Mouse (Mus musculus) lung, embryonic 14.5 days (tissue): ENCODE data around the gene Rapsn. TPM values are rescaled to one million over a fixed set of nuclear protein-coding genes. Genes with fewer than 3 reads are reported as not detected.
A peak's percentile ranks its signal among the peaks of the same experiment; 100 is the strongest.

Experiments used
- ATAC-seq: fragments of 200-750 bp; cut with Nextera tagmentation; 2 replicates; pipeline ENCODE4 v1.8.0; 2017; ENCODE audit warnings: mild to moderate bottlenecking, moderate TSS enrichment, moderate library complexity; ENCODE audit not compliant: insufficient read depth
- DNase-seq: peaks from one replicate; pipeline ENCODE4 v3.0.0-alpha.2; 2015
- H3K27ac ChIP-seq: fragments of 300-500 bp; sonication (generic); 2 replicates; pipeline ENCODE4 v1.5.1; 2014; ENCODE audit warnings: low read depth, mild to moderate bottlenecking, moderate library complexity
- H3K27me3 ChIP-seq: fragments of 300-500 bp; sonication (generic); 2 replicates; pipeline ENCODE4 v1.6.1; 2014; ENCODE audit warnings: low read length, control low read depth; ENCODE audit not compliant: insufficient read depth
- H3K36me3 ChIP-seq: fragments of 300-500 bp; sonication (generic); 2 replicates; pipeline ENCODE4 v1.6.1; 2014; ENCODE audit warnings: control low read depth; ENCODE audit not compliant: insufficient read depth
- H3K4me1 ChIP-seq: fragments of 300-500 bp; sonication (generic); 2 replicates; pipeline ENCODE4 v1.6.1; 2014; ENCODE audit warnings: antibody characterized with exemption, control low read depth; ENCODE audit not compliant: insufficient read depth
- H3K4me2 ChIP-seq: fragments of 300-500 bp; sonication (generic); 2 replicates; pipeline ENCODE4 v1.6.1; 2014; ENCODE audit warnings: mild to moderate bottlenecking
- H3K4me3 ChIP-seq: fragments of 300-500 bp; sonication (generic); 2 replicates; pipeline ENCODE4 v1.5.1; 2014; ENCODE audit warnings: low read depth, low read length
- H3K9ac ChIP-seq: fragments of 300-500 bp; sonication (generic); 2 replicates; pipeline ENCODE4 v1.6.1; 2014
- H3K9me3 ChIP-seq: fragments of 300-500 bp; sonication (generic); 2 replicates; pipeline ENCODE4 v1.6.1; 2016; ENCODE audit warnings: low read depth, low read length, control low read depth
- CTCF ChIP-seq: IDR thresholded peaks from 2 replicates; pipeline ENCODE4 v1.5.1; 2016; ENCODE audit warnings: antibody characterized with exemption, low read depth
- WGBS: fragments of 180-500 bp; shearing (Covaris S2); extraction: QIAGEN DNeasy Blood & Tissue Kit; methylation state at CpG from one replicate; pipeline ENCODE4 v1.1.7; 2014; 5-methylcytosine and 5-hydroxymethylcytosine counted together
- polyA plus RNA-seq: library from polyadenylated mRNA; unstranded; fragments of >200 nt; fragmentation: Nextera tagmentation; extraction: Ambion mirVana; gene quantifications from 2 replicates; pipeline ENCODE4 v1.2.1, GENCODE M21; 2014

The Rapsn gene
- polyA plus RNA-seq, 1 experiment from 2014 or later = 1.5 TPM

GRCm38 (mm10) chr2:91062779-91063606, 27.6 kb downstream of the Rapsn start:
- Histone ChIP-seq H3K27ac (no peak overlapping the region), H3K4me3 (no peak overlapping the region), H3K4me1 (no peaks in the 10 kb centered on the region), H3K9ac (no peak overlapping the region), H3K36me3 (peaks cover 87% of the 10 kb centered on the region), H3K27me3 (no peaks in the 10 kb centered on the region), H3K4me2 (no peak overlapping the region), H3K9me3 (no peaks in the 10 kb centered on the region)
- no peak for TF ChIP-seq CTCF
- 88% methylated on average over 16 of the region's 16 CpGs for WGBS
- DNase-seq (no peak), ATAC-seq (no peak)

- Histone ChIP-seq H3K4me2 (no peak overlapping the region), H3K9ac (no peak overlapping the region), H3K27me3 (no peaks in the 10 kb centered on the region), H3K27ac (no peak overlapping the region), H3K36me3 (peaks cover 75% of the 10 kb centered on the region), H3K4me3 (no peak overlapping the region), H3K4me1 (peaks cover 4% of the 10 kb centered on the region; the same call in 1 of the 2 replicates), H3K9me3 (no peaks in the 10 kb centered on the region)
- 83% methylated on average over 6 of the region's 6 CpGs for WGBS
- TF ChIP-seq CTCF = peak; percentile 18; the same call in 1 of the 2 replicates
- ATAC-seq = no peak
- no peak for DNase-seq
Observed at GRCm38 (mm10) chr2:91064211-91064610, 28.8 kb downstream of the Rapsn start.

- TF ChIP-seq CTCF = peak; percentile 76
- no peak overlapping the region for H3K4me3 ChIP-seq
- H3K4me1 ChIP-seq = peaks cover 6% of the 10 kb centered on the region; the same call in 1 of the 2 replicates
- 49% methylated on average over 3 of the region's 3 CpGs for WGBS
- H3K4me2 ChIP-seq = no peak overlapping the region
- H3K36me3 ChIP-seq = peaks cover 62% of the 10 kb centered on the region
- H3K9ac ChIP-seq = no peak overlapping the region
- no peak overlapping the region for H3K27ac ChIP-seq
- ATAC-seq = no peak
- peak; percentile 59 for DNase-seq
- H3K9me3 ChIP-seq = no peaks in the 10 kb centered on the region
- H3K27me3 ChIP-seq = no peaks in the 10 kb centered on the region
Observed at GRCm38 (mm10) chr2:91065544-91065943, 30.1 kb downstream of the Rapsn start.

- Histone ChIP-seq H3K4me3 (no peak overlapping the region), H3K36me3 (peaks cover 53% of the 10 kb centered on the region), H3K4me1 (peaks cover 6% of the 10 kb centered on the region; the same call in 1 of the 2 replicates), H3K27me3 (no peaks in the 10 kb centered on the region), H3K4me2 (no peak overlapping the region), H3K27ac (no peak overlapping the region), H3K9ac (no peak overlapping the region), H3K9me3 (no peaks in the 10 kb centered on the region)
- DNase-seq (no peak), ATAC-seq (no peak)
- no peak for TF ChIP-seq CTCF
- WGBS = 82% methylated on average over 3 of the region's 3 CpGs
Observed at GRCm38 (mm10) chr2:91066455-91066854, 31.0 kb downstream of the Rapsn start.

GRCm38 (mm10) chr2:91068162-91068871, 32.9 kb downstream of the Rapsn start:
- TF ChIP-seq CTCF = no peak
- H3K4me1 ChIP-seq = peaks cover 6% of the 10 kb centered on the region; the same call in 1 of the 2 replicates
- H3K27me3 ChIP-seq = no peaks in the 10 kb centered on the region
- peak overlapping the region; percentile 86 for H3K4me2 ChIP-seq
- no peak for DNase-seq
- H3K27ac ChIP-seq = no peak overlapping the region
- no peak overlapping the region for H3K9ac ChIP-seq
- H3K4me3 ChIP-seq = 0 out of 2 replicates have a peak overlapping the region, but pooled peaks have one; percentile 58
- H3K9me3 ChIP-seq = no peaks in the 10 kb centered on the region
- no peak for ATAC-seq
- peaks cover 36% of the 10 kb centered on the region for H3K36me3 ChIP-seq
- 52% methylated on average over 13 of the region's 13 CpGs for WGBS

GRCm38 (mm10) chr2:91068872-91069165, 33.4 kb downstream of the Rapsn start:
- Histone ChIP-seq H3K4me3 (peak overlapping the region; percentile 58), H3K4me2 (peak overlapping the region; percentile 86), H3K27ac (no peak overlapping the region), H3K9me3 (no peaks in the 10 kb centered on the region), H3K36me3 (peaks cover 31% of the 10 kb centered on the region), H3K27me3 (no peaks in the 10 kb centered on the region), H3K4me1 (peaks cover 6% of the 10 kb centered on the region; the same call in 1 of the 2 replicates), H3K9ac (peak overlapping the region; percentile 57; the same call in 1 of the 2 replicates)
- ATAC-seq (no peak), DNase-seq (no peak)
- WGBS = 41% methylated on average over 6 of the region's 6 CpGs
- TF ChIP-seq CTCF = no peak
